Mouse (Mus musculus): ENCODE data around the gene Areg. TPM values are rescaled to one million over a fixed set of nuclear protein-coding genes. Genes with fewer than 3 reads are reported as not detected.

Gene Areg
- polyA plus RNA-seq, 1 experiment: not detected

DNA sequence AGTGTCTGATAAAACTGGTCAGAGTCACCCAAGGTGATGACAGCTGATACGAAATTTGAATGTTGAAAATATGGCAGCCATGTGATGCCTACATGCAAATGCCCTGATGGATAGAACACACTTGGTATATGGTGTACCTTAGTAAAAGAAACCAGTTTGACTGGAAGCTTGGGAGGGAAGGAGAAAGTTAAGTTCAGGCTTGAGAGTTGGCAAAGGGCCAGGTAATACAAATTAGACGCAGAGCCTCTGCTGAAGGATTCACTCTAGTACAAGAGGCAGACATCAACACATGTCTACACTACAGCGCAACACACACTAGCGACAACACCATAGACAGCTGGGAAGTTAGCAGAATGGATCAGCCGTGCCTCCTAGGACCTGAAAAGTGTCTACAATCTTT lies 27.2 kb downstream of the Areg start:
- H3K27me3 ChIP-seq (ENCODE audit: control insufficient read depth, insufficient read depth, low read length): no peaks in the 10 kb centered on the region
- no peaks in the 10 kb centered on the region for H3K36me3 ChIP-seq (ENCODE audit: control insufficient read depth, insufficient read depth, low read length)
- TF ChIP-seq CTCF (IDR thresholded peaks at IDR 0.05; ENCODE audit: control insufficient read depth, insufficient read depth, insufficient replicate concordance, low read depth, low read length): no peak
- TF ChIP-seq POLR2A (IDR thresholded peaks at IDR 0.05; ENCODE audit: control insufficient read depth, low read depth, low read length): no peak
- H3K4me1 ChIP-seq (ENCODE audit: control insufficient read depth, insufficient read depth, low read length): no peaks in the 10 kb centered on the region
- H3K4me3 ChIP-seq (ENCODE audit: control insufficient read depth, low read depth, low read length): no peak overlapping the region
- H3K27ac ChIP-seq (ENCODE audit: control insufficient read depth, insufficient read depth, low read depth, low read length): no peak overlapping the region

DNA sequence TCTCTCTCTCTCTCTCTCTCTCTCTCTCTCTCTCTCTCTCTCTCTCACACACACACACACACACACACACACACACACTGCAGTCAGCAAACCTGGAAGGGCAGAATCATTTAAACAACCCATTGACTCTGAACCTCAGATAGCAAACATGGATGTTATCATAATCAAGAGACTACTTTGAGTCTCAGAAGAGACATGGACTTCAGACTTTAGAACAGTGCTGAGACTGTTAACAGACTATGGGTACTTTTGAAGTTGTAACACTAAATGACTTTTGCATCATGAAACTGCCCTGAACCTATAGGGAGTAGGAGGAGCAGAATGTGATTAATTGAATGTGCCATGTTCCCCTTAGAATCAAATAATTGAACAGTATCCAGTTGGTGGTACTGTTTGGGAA lies 37.0 kb downstream of the Areg start:
- H3K36me3 ChIP-seq (ENCODE audit: control insufficient read depth, insufficient read depth, low read length): no peaks in the 10 kb centered on the region
- H3K27me3 ChIP-seq (ENCODE audit: control insufficient read depth, insufficient read depth, low read length): no peaks in the 10 kb centered on the region
- H3K4me1 ChIP-seq (ENCODE audit: control insufficient read depth, insufficient read depth, low read length): no peaks in the 10 kb centered on the region
- no peak overlapping the region for H3K27ac ChIP-seq (ENCODE audit: control insufficient read depth, insufficient read depth, low read depth, low read length)
- H3K4me3 ChIP-seq (ENCODE audit: control insufficient read depth, low read depth, low read length): no peak overlapping the region
- no peak for TF ChIP-seq POLR2A (IDR thresholded peaks at IDR 0.05; ENCODE audit: control insufficient read depth, low read depth, low read length)
- no peak for TF ChIP-seq CTCF (IDR thresholded peaks at IDR 0.05; ENCODE audit: control insufficient read depth, insufficient read depth, insufficient replicate concordance, low read depth, low read length)

DNA sequence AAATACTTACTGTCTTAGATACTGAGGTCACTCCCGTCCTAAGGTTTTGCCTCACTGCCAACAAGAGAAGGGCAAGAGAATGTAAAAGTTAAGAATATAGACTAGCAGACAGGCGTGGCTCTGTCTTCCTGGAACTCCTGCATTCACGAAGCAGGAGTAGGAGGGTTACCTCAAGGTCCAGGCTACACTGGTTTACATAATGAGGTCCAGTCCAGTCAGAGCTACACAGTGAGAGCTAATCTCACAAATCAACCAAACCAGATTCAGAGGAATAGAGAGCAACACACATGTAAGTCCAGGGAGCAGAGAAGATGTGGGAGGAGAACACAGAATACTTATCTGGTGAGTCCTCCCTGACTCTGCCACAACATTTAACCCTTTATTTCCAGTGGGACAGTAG lies 55.2 kb downstream of the Areg start:
- Histone ChIP-seq H3K36me3 (ENCODE audit: control insufficient read depth, insufficient read depth, low read length) (no peaks in the 10 kb centered on the region), H3K4me3 (ENCODE audit: control insufficient read depth, low read depth, low read length) (no peak overlapping the region), H3K4me1 (ENCODE audit: control insufficient read depth, insufficient read depth, low read length) (no peaks in the 10 kb centered on the region), H3K27ac (ENCODE audit: control insufficient read depth, insufficient read depth, low read depth, low read length) (no peak overlapping the region), H3K27me3 (ENCODE audit: control insufficient read depth, insufficient read depth, low read length) (no peaks in the 10 kb centered on the region)
- no peak for TF ChIP-seq POLR2A (IDR thresholded peaks at IDR 0.05; ENCODE audit: control insufficient read depth, low read depth, low read length)
- TF ChIP-seq CTCF (IDR thresholded peaks at IDR 0.05; ENCODE audit: control insufficient read depth, insufficient read depth, insufficient replicate concordance, low read depth, low read length): no peak

Other genes starting within 250 kb of the Areg start
- 0.24 and 0.36 TPM in 2 replicates for gene Cxcl1, start 248.4 kb upstream of the Areg start, polyA plus RNA-seq (2012; rRNA removed)
- not detected in 2 replicates for gene Cxcl2, start 235.7 kb upstream of the Areg start, polyA plus RNA-seq (2012; rRNA removed)
- gene Mthfd2l, start 208.5 kb upstream of the Areg start, polyA plus RNA-seq (2012; rRNA removed): 4.7 and 5.6 TPM in 2 replicates
- gene Epgn, start 112.1 kb upstream of the Areg start, polyA plus RNA-seq (2012; rRNA removed): 0.23 and 0.40 TPM in 2 replicates
- gene Ereg, start 65.0 kb upstream of the Areg start, polyA plus RNA-seq (2012; rRNA removed): not detected in 2 replicates